Mouse (Mus musculus) ES-CJ7 (cell line): ENCODE data around the gene Nsg1.

ENCODE experiments used
- DNase-seq: peaks from one replicate; pipeline ENCODE4 v3.0.0; 2011; ENCODE audit warnings: low read depth, low spot score

Gene Nsg1

GRCm38 (mm10) chr5:38159634-38160413, at the start of gene Nsg1:
Gene Nsg1, minus strand, starts transcription at chr5:38159907.
- DNase-seq, result no peak

GRCm38 (mm10) chr5:38208985-38209384, 49.3 kb upstream of the Nsg1 start:
- DNase-seq, result no peak

GRCm38 (mm10) chr5:38205303-38205726, 45.6 kb upstream of the Nsg1 start:
- DNase-seq, result no peak

GRCm38 (mm10) chr5:38199686-38200085, 40.0 kb upstream of the Nsg1 start:
- DNase-seq, result no peak

GRCm38 (mm10) chr5:38197482-38197823, 37.7 kb upstream of the Nsg1 start:
- DNase-seq, result peak; percentile 84

GRCm38 (mm10) chr5:38196821-38197481, 37.2 kb upstream of the Nsg1 start:
- DNase-seq, result no peak

GRCm38 (mm10) chr5:38195941-38196340, 36.2 kb upstream of the Nsg1 start:
- no peak for DNase-seq

- DNase-seq, result no peak
Observed at GRCm38 (mm10) chr5:38194946-38195345, 35.2 kb upstream of the Nsg1 start.

GRCm38 (mm10) chr5:38190907-38191306, 31.2 kb upstream of the Nsg1 start:
- no peak for DNase-seq

GRCm38 (mm10) chr5:38187006-38187405, 27.3 kb upstream of the Nsg1 start:
- DNase-seq, result no peak

- no peak for DNase-seq
Observed at GRCm38 (mm10) chr5:38184688-38185285, 25.1 kb upstream of the Nsg1 start.

GRCm38 (mm10) chr5:38174256-38174912, 14.7 kb upstream of the Nsg1 start:
- no peak for DNase-seq

GRCm38 (mm10) chr5:38173766-38174165, 14.1 kb upstream of the Nsg1 start:
- DNase-seq, result peak; percentile 11

- DNase-seq, result no peak
Observed at GRCm38 (mm10) chr5:38168497-38168896, 8.8 kb upstream of the Nsg1 start.

GRCm38 (mm10) chr5:38158947-38159633, 617 bp downstream of the Nsg1 start:
- peak; percentile 8 for DNase-seq

GRCm38 (mm10) chr5:38158501-38158946, 1.2 kb downstream of the Nsg1 start:
- DNase-seq, result no peak

GRCm38 (mm10) chr5:38157481-38158020, 2.2 kb downstream of the Nsg1 start:
- DNase-seq, result no peak

GRCm38 (mm10) chr5:38153636-38154035, 6.1 kb downstream of the Nsg1 start:
- no peak for DNase-seq

GRCm38 (mm10) chr5:38152201-38153108, 7.3 kb downstream of the Nsg1 start:
- no peak for DNase-seq

GRCm38 (mm10) chr5:38151264-38151663, 8.4 kb downstream of the Nsg1 start:
- DNase-seq, result no peak
